Mouse (Mus musculus) CH12.LX (cell line): ENCODE data around the gene Kcnd1. TPM values are rescaled to one million over a fixed set of nuclear protein-coding genes. Genes with fewer than 3 reads are reported as not detected.

Experiments used
- DNase-seq: peaks from one replicate; pipeline ENCODE4 v3.0.0-alpha.2; 2013; ENCODE audit errors: extremely low read depth
- H3K27ac ChIP-seq: 2 replicates; pipeline ENCODE4 v1.5.1; 2012; ENCODE audit warnings: low read depth, mild to moderate bottlenecking, control low read depth, moderate library complexity; ENCODE audit not compliant: insufficient read depth
- H3K27me3 ChIP-seq: replicated peaks from 2 replicates; pipeline ENCODE3; 2012; ENCODE audit warnings: inconsistent platforms
- H3K36me3 ChIP-seq, 2 experiments: replicated peaks in 1 of 2; 2 replicates each; pipeline versions ENCODE3 to v1.6.1; 2012; ENCODE audit warnings: inconsistent platforms in 1 of 2, low read length in 1 of 2, mild to moderate bottlenecking in 1 of 2, mixed read lengths in 1 of 2, moderate library complexity in 1 of 2; ENCODE audit not compliant: control insufficient read depth in 1 of 2, insufficient read depth in 1 of 2
- H3K4me1 ChIP-seq, 2 experiments: 2 replicates each; pipeline ENCODE4 v1.6.1; 2012; ENCODE audit warnings: inconsistent platforms in 1 of 2, moderate library complexity in 1 of 2; ENCODE audit not compliant: insufficient read depth in 2 of 2, control insufficient read depth in 1 of 2
- H3K4me2 ChIP-seq: 2 replicates; pipeline ENCODE4 v1.6.1; 2012; ENCODE audit warnings: low read depth, mild to moderate bottlenecking, control low read depth; ENCODE audit not compliant: poor library complexity, insufficient read depth, severe bottlenecking
- H3K4me3 ChIP-seq, 3 experiments: fragments of 150-350 bp in 1 of 3; sonication (generic) in 1 of 3; replicated peaks in 1 of 3; 2 replicates each; pipeline versions ENCODE3 to v1.5.1; 2011 to 2012; ENCODE audit warnings: low read depth in 2 of 3, low read length in 2 of 3, mild to moderate bottlenecking in 2 of 3, moderate library complexity in 2 of 3, control low read depth in 1 of 3, improper control_type of control experiment in 1 of 3, inconsistent platforms in 1 of 3, mixed read lengths in 1 of 3; ENCODE audit not compliant: poor library complexity in 1 of 3
- H3K79me2 ChIP-seq: replicated peaks from 2 replicates; pipeline ENCODE4 v1.6.1; 2012; ENCODE audit warnings: mild to moderate bottlenecking, moderate library complexity; ENCODE audit not compliant: control insufficient read depth, poor library complexity, insufficient read depth, severe bottlenecking; ENCODE audit errors: extremely low read depth
- H3K9ac ChIP-seq: 2 replicates; pipeline ENCODE4 v1.6.1; 2012; ENCODE audit warnings: low read depth, mild to moderate bottlenecking, control low read depth, moderate library complexity; ENCODE audit not compliant: insufficient read depth
- H3K9me3 ChIP-seq: replicated peaks from 2 replicates; pipeline ENCODE3; 2012; ENCODE audit warnings: low read length, inconsistent platforms, mixed read lengths
- BHLHE40 ChIP-seq: IDR thresholded peaks from 2 replicates; pipeline ENCODE4 v1.6.1; 2011; ENCODE audit warnings: mild to moderate bottlenecking, low read depth, low read length, improper control_type of control experiment
- CHD2 ChIP-seq: IDR thresholded peaks from 2 replicates; pipeline ENCODE4 v1.6.1; 2011; ENCODE audit warnings: low read length, improper control_type of control experiment
- CTCF ChIP-seq, 2 experiments: IDR thresholded peaks in 1 of 2; conservative IDR thresholded peaks in 1 of 2; 2 replicates each; pipeline ENCODE4 v1.5.1; 2011 to 2012; ENCODE audit warnings: low read depth in 2 of 2, low read length in 2 of 2, improper control_type of control experiment in 1 of 2, inconsistent platforms in 1 of 2, mild to moderate bottlenecking in 1 of 2, moderate library complexity in 1 of 2
- ELF1 ChIP-seq: IDR thresholded peaks from 2 replicates; pipeline ENCODE4 v1.6.1; 2014; ENCODE audit warnings: low read depth, mild to moderate bottlenecking, inconsistent platforms, low read length, improper control_type of control experiment
- EP300 ChIP-seq: IDR thresholded peaks from 2 replicates; pipeline ENCODE4 v1.6.1; 2011; ENCODE audit warnings: low read length, improper control_type of control experiment
- ETS1 ChIP-seq: conservative IDR thresholded peaks from 2 replicates; pipeline ENCODE4 v1.6.1; 2012; ENCODE audit warnings: low read depth, mild to moderate bottlenecking, inconsistent platforms, low read length, improper control_type of control experiment, moderate library complexity
- GABPA ChIP-seq: IDR thresholded peaks from 2 replicates; pipeline ENCODE4 v1.6.1; 2012; ENCODE audit warnings: low read depth, low read length, improper control_type of control experiment, inconsistent platforms; ENCODE audit not compliant: insufficient replicate concordance
- HCFC1 ChIP-seq: IDR thresholded peaks from 2 replicates; pipeline ENCODE4 v1.6.1; 2012; ENCODE audit warnings: low read depth, mild to moderate bottlenecking, inconsistent platforms, low read length, improper control_type of control experiment
- IRF4 ChIP-seq: IDR thresholded peaks from 2 replicates; pipeline ENCODE4 v1.6.1; 2014; ENCODE audit warnings: low read depth, mild to moderate bottlenecking, inconsistent platforms, low read length, improper control_type of control experiment
- JUN ChIP-seq: IDR thresholded peaks from 2 replicates; pipeline ENCODE4 v1.6.1; 2011; ENCODE audit warnings: low read depth, mild to moderate bottlenecking, low read length, improper control_type of control experiment, moderate library complexity; ENCODE audit not compliant: insufficient read depth
- MEF2A ChIP-seq: IDR thresholded peaks from 2 replicates; pipeline ENCODE4 v1.6.1; 2014; ENCODE audit warnings: low read depth, mild to moderate bottlenecking, inconsistent platforms, low read length, improper control_type of control experiment, borderline replicate concordance
- MXI1 ChIP-seq: IDR thresholded peaks from 2 replicates; pipeline ENCODE4 v1.6.1; 2011; ENCODE audit warnings: mild to moderate bottlenecking, low read depth, low read length, improper control_type of control experiment
- RAD21 ChIP-seq: IDR thresholded peaks from 2 replicates; pipeline ENCODE4 v1.6.1; 2011; ENCODE audit warnings: low read depth, mild to moderate bottlenecking, low read length, improper control_type of control experiment, moderate library complexity
- RCOR1 ChIP-seq: conservative IDR thresholded peaks from 2 replicates; pipeline ENCODE4 v1.6.1; 2012; ENCODE audit warnings: low read depth, mild to moderate bottlenecking, inconsistent platforms, low read length, improper control_type of control experiment
- SMC3 ChIP-seq: IDR thresholded peaks from 2 replicates; pipeline ENCODE4 v1.6.1; 2011; ENCODE audit warnings: low read depth, low read length, improper control_type of control experiment
- TCF12 ChIP-seq: IDR thresholded peaks from 2 replicates; pipeline ENCODE4 v1.6.1; 2014; ENCODE audit warnings: low read depth, mild to moderate bottlenecking, inconsistent platforms, low read length, improper control_type of control experiment
- USF2 ChIP-seq: conservative IDR thresholded peaks from 2 replicates; pipeline ENCODE4 v1.6.1; 2011; ENCODE audit warnings: low read depth, low read length, improper control_type of control experiment
- ZC3H11A ChIP-seq: IDR thresholded peaks from 2 replicates; pipeline ENCODE4 v1.6.1; 2012; ENCODE audit warnings: low read depth, mild to moderate bottlenecking, inconsistent platforms, low read length, improper control_type of control experiment
- dilution Hi-C: fragments of 300-500 bp; cut with MboI; formaldehyde crosslinking; loops from 2 replicates; pipeline ENCODE4 v1.14.3; 2020; ENCODE audit warnings: low sequenced_read_pairs; ENCODE audit not compliant: extremely low pct_unique_long_range_greater_than_20kb, extremely low pct_ligation_motif_present
- in situ Hi-C: fragments of 300-500 bp; cut with MboI; formaldehyde crosslinking; loops from 3 replicates; pipeline ENCODE4 v1.14.3; 2019; ENCODE audit warnings: low sequenced_read_pairs, low pct_ligation_motif_present, low pct_unique_long_range_greater_than_20kb, mixed read lengths
- polyA plus RNA-seq: library from polyadenylated mRNA; unstranded; fragments of >175 nt; gene quantifications from 2 replicates; pipeline ENCODE4 v1.2.1, GENCODE M21; 2012; ENCODE audit warnings: low read depth; ENCODE audit not compliant: insufficient read length
- total RNA-seq, 2 experiments: library from RNA; depleted of rRNA; stranded (reverse); fragments of 300-350 nt in 1 of 2; fragments of >200 nt in 1 of 2; gene quantifications; 2 replicates each; pipeline ENCODE4 v1.2.3; 2012 to 2014

The Kcnd1 gene
- total and polyA plus RNA-seq, 3 experiments: 0.51 to 3.4 (median 0.63) TPM

- Histone ChIP-seq H3K9ac (no peak overlapping the region), H3K9me3 (no peaks in the 10 kb centered on the region), H3K4me1 (peaks cover 3 to 14% of the 10 kb centered on the region in 2 experiments; a peak in 2 of 4 replicates), H3K4me2 (no peak overlapping the region), H3K27me3 (no peaks in the 10 kb centered on the region), H3K27ac (no peak overlapping the region), H3K4me3 (no peak overlapping the region), H3K79me2 (peaks cover 20% of the 10 kb centered on the region), H3K36me3 (peaks cover 30 to 46% of the 10 kb centered on the region in 2 experiments)
- in situ Hi-C loops (no loop called here), dilution Hi-C loops (no loop called here)
- TF ChIP-seq SMC3: peak; percentile 83
- no peak for TF ChIP-seq RCOR1
- TF ChIP-seq ZC3H11A: peak; percentile 2; the same call in 1 of the 2 replicates
- no peak for TF ChIP-seq IRF4
- no peak for TF ChIP-seq JUN
- peak; percentile 20 to 79; a peak in 3 of 4 replicates for TF ChIP-seq CTCF (conservative IDR thresholded peaks at IDR 0.05 in 1 of 2, IDR thresholded peaks at IDR 0.05 in 1 of 2; ENCODE audit: low read depth in 2 of 2, low read length in 2 of 2)
- TF ChIP-seq MXI1: no peak
- peak; percentile 81 for TF ChIP-seq RAD21
- DNase-seq: peak; percentile 57
Measured at GRCm38 (mm10) chrX:7854578-7854977, 32.5 kb downstream of the Kcnd1 start.

GRCm38 (mm10) chrX:7859191-7859753, 37.2 kb downstream of the Kcnd1 start:
- TF ChIP-seq MXI1: no peak
- TF ChIP-seq HCFC1: no peak
- peak; percentile 49 for TF ChIP-seq ETS1
- TF ChIP-seq IRF4: peak; percentile 36; the same call in 1 of the 2 replicates
- TF ChIP-seq USF2: no peak
- TF ChIP-seq EP300: 0 out of 2 replicates have a peak, but pooled peaks have one; percentile 9
- no peak for TF ChIP-seq GABPA
- 0 out of 2 replicates have a peak, but pooled peaks have one; percentile 34 for TF ChIP-seq ELF1
- peak; percentile 70; the same call in 1 of the 2 replicates for TF ChIP-seq TCF12
- peak; percentile 44; the same call in 1 of the 2 replicates for TF ChIP-seq MEF2A
- 0 out of 2 replicates have a peak, but pooled peaks have one; percentile 4 for TF ChIP-seq BHLHE40
- TF ChIP-seq CHD2: no peak

More at GRCm38 (mm10) chrX:7859191-7859753, 37.2 kb downstream of the Kcnd1 start:
- H3K79me2 ChIP-seq: peaks cover 36% of the 10 kb centered on the region
- in situ Hi-C loops (no loop called here), dilution Hi-C loops (no loop called here)
- no peaks in the 10 kb centered on the region for H3K9me3 ChIP-seq
- peak overlapping the region; percentile 56 for H3K4me2 ChIP-seq
- no peaks in the 10 kb centered on the region for H3K27me3 ChIP-seq
- H3K4me1 ChIP-seq: peaks cover 14 to 49% of the 10 kb centered on the region in 2 experiments
- no peak overlapping the region for H3K4me3 ChIP-seq
- H3K9ac ChIP-seq: peak overlapping the region; percentile 33; the same call in 1 of the 2 replicates
- H3K36me3 ChIP-seq: peaks cover 11 to 18% of the 10 kb centered on the region in 2 experiments
- H3K27ac ChIP-seq: peak overlapping the region; percentile 84
- no peak for DNase-seq
